8 mouse cellular contexts compared by ENCODE assay signal in genomic region chr10:21922716-21923350, GRCm38 (mm10). TPM values are rescaled to one million over a fixed set of nuclear protein-coding genes. Genes with fewer than 3 reads are reported as not detected.
DNase-seq lines count a peak whose midpoint lies in the region; ATAC-seq lines count a peak whose summit lies in the region.

No protein-coding gene starts in this region.

- 66% methylated on average over 8 of the region's 8 CpGs for WGBS in heart, embryonic 10.5 days
- WGBS in midbrain, embryonic 12.5 days = 39% methylated on average over 8 of the region's 8 CpGs
- WGBS in liver, embryonic 12.5 days (ENCODE audit: insufficient replicate concordance) = 70% methylated on average over 8 of the region's 8 CpGs

- DNase-seq in heart, embryonic 10.5 days (ENCODE audit: low spot score) = no peak
- DNase-seq in heart, postnatal 25 days (ENCODE audit: low spot score) = no peak
- DNase-seq in Muller cell, postnatal 12 days (ENCODE audit: inconsistent ontology term) = peak; percentile 62
- DNase-seq in fibroblast of lung, adult 2 months (ENCODE audit: low read depth) = peak; percentile 68
- DNase-seq in right cerebral cortex, postnatal 14 days = no peak
- DNase-seq in right cerebral cortex, adult 18-20 months = no peak

- no peak overlapping the region for H3K4me3 ChIP-seq in heart, embryonic 10.5 days
- no peak overlapping the region for H3K4me3 ChIP-seq in midbrain, embryonic 12.5 days
- H3K4me3 ChIP-seq in liver, embryonic 12.5 days = no peak overlapping the region

- intact Hi-C loops in heart, postnatal 25 days (cut with DNase I) = loop anchor here (5.0 kb wide), 1 partner anchor 69 kb away; no protein-coding TSS in a partner anchor

- peaks cover 46% of the 10 kb centered on the region for H3K4me1 ChIP-seq in heart, embryonic 10.5 days
- H3K4me1 ChIP-seq in midbrain, embryonic 12.5 days = peaks cover 19% of the 10 kb centered on the region
- H3K4me1 ChIP-seq in liver, embryonic 12.5 days = peaks cover 3% of the 10 kb centered on the region; the same call in 1 of the 2 replicates

- H3K27me3 ChIP-seq in heart, embryonic 10.5 days (ENCODE audit: insufficient read depth, poor library complexity, severe bottlenecking) = no peaks in the 10 kb centered on the region
- no peaks in the 10 kb centered on the region for H3K27me3 ChIP-seq in midbrain, embryonic 12.5 days
- no peaks in the 10 kb centered on the region for H3K27me3 ChIP-seq in liver, embryonic 12.5 days (replicated peaks)

- no peaks in the 10 kb centered on the region for H3K9me3 ChIP-seq in heart, embryonic 10.5 days
- no peaks in the 10 kb centered on the region for H3K9me3 ChIP-seq in midbrain, embryonic 12.5 days
- no peaks in the 10 kb centered on the region for H3K9me3 ChIP-seq in liver, embryonic 12.5 days (replicated peaks)

- no peak for ATAC-seq in midbrain, embryonic 12.5 days (ENCODE audit: low FRiP score, low read depth)
- ATAC-seq in liver, embryonic 12.5 days = no peak

- peak overlapping the region; percentile 37; the same call in 1 of the 2 replicates for H3K4me2 ChIP-seq in midbrain, embryonic 12.5 days (replicated peaks)
- H3K4me2 ChIP-seq in liver, embryonic 12.5 days = no peak overlapping the region

- peak overlapping the region; percentile 77; the same call in 1 of the 2 replicates for H3K27ac ChIP-seq in heart, embryonic 10.5 days
- peak overlapping the region; percentile 55; the same call in 1 of the 2 replicates for H3K27ac ChIP-seq in midbrain, embryonic 12.5 days (replicated peaks)
- H3K27ac ChIP-seq in liver, embryonic 12.5 days = no peak overlapping the region

- H3K9ac ChIP-seq in midbrain, embryonic 12.5 days (replicated peaks) = no peak overlapping the region
- no peak overlapping the region for H3K9ac ChIP-seq in liver, embryonic 12.5 days

- H3K36me3 ChIP-seq in heart, embryonic 10.5 days = no peaks in the 10 kb centered on the region
- no peaks in the 10 kb centered on the region for H3K36me3 ChIP-seq in midbrain, embryonic 12.5 days
- no peaks in the 10 kb centered on the region for H3K36me3 ChIP-seq in liver, embryonic 12.5 days

RNA-seq across cellular contexts. Expression of gene Sgk1, which starts 40.8 kb away (rescaled TPM):
- 20.5 and 22.8 TPM in 2 replicates for polyA plus RNA-seq in heart, embryonic 10.5 days (2016; fragmentation: Nextera tagmentation; extraction: Ambion mirVana)
- total RNA-seq in heart, postnatal 25 days (2021) = 10 to 100 TPM; 46.0 to 51.8 TPM
- 25.4 and 28.2 TPM in 2 replicates for polyA plus RNA-seq in midbrain, embryonic 12.5 days (2016; fragmentation: Nextera tagmentation; extraction: Ambion mirVana)
- 11.6 and 12.2 TPM in 2 replicates for polyA plus RNA-seq in liver, embryonic 12.5 days (2016; fragmentation: Nextera tagmentation; extraction: Ambion mirVana)

Comparison
In these comparisons a context has a peak if more than half of its experiments do, and no peak if none do; other contexts are left out.
1. DNase-seq: peak in Muller cell, postnatal 12 days (single experiment) and fibroblast of lung, adult 2 months (single experiment); none in heart, embryonic 10.5 days (single experiment), heart, postnatal 25 days (single experiment), right cerebral cortex, postnatal 14 days (single experiment) and right cerebral cortex, adult 18-20 months (single experiment).